Mouse (Mus musculus) layer of hippocampus, adult 6 months (tissue): ENCODE data around the gene Olfr1058. TPM values are rescaled to one million over a fixed set of nuclear protein-coding genes. Genes with fewer than 3 reads are reported as not detected.

Source experiments
- long read RNA-seq, 2 experiments: library from polyadenylated mRNA; unstranded; transcript quantifications; one replicate each; pipeline ENCODE4 v2.0.0; 2019 to 2020
- polyA plus RNA-seq: library from polyadenylated mRNA; unstranded; fragments of <200 nt; fragmentation: Nextera tagmentation; gene quantifications from 2 replicates; pipeline ENCODE4 v1.2.3, GENCODE M21; 2021

Gene Olfr1058
- not detected in 2 replicates for polyA plus RNA-seq
- long read RNA-seq, experiment 1: 0 reads
- long read RNA-seq, experiment 2: 0 reads

DNA sequence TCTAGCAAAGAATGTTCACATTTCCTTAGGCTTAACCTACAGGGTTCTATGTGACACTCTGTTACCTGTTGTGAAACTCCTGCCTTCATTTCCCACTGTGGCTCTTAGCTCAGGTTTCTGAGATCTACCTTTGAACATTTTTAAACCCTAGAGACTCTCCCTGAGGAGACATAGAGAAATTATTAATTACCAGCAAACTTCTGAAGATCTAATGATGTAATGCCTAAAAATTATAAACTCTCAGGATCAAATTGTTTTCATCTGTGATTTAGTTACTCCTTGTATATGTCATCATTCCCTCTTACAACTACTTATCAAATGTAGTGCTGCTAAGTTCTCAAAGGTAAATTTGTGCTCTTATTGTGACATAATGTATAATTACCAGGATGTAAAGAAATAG is at the start of gene Olfr1058:
TSS of gene Olfr1058 (minus strand) at position 101 of the 400 bp plus-strand sequence.

GRCm38 (mm10) chr2:86426649-86427048 is 38.3 kb upstream of the Olfr1058 start, which contains the start of gene Olfr1062:
TSS of gene Olfr1062 (minus strand) at chr2:86426749.

DNA sequence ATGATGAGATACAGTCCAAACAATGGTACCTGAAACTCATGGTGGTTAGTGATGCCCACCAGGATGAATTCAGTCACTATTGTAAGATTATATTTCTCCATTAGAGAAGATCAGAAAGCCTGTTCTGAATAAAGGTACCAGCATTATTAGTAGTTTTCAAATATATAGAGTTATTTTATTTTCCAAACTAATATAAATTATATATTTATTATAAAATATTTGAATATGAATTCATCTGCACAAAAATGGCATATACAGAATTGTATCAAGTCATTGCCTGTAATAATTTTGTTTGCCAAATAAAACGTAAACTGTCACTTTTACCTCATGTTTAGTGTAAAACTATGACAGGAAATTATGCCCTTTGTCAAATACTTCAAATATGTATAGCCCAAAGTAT is 25.6 kb upstream of the Olfr1058 start, which contains the start of gene Olfr1061:
TSS of gene Olfr1061 (minus strand) at position 101 of the 400 bp plus-strand sequence.

DNA sequence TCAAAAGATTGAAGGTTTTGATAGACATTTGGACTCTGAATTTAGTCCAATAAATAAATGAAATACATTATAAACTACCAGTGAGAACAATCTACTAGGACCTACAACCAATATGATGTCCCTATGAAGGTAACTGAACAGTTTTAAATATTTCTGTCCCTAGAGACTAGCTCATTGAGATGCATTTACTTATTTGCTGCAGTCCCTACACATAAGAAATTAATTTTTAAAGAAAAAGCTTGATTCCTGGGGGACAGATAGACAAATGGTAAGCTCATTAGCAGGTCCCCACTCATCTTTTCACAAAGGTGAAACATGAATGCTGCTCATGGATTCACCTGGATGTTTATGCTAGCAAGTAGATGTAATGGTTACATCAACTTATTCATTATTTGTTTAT is 10.1 kb downstream of the Olfr1058 start, which contains the start of gene Olfr1057:
TSS of gene Olfr1057 (minus strand) at position 101 of the 400 bp plus-strand sequence.

DNA sequence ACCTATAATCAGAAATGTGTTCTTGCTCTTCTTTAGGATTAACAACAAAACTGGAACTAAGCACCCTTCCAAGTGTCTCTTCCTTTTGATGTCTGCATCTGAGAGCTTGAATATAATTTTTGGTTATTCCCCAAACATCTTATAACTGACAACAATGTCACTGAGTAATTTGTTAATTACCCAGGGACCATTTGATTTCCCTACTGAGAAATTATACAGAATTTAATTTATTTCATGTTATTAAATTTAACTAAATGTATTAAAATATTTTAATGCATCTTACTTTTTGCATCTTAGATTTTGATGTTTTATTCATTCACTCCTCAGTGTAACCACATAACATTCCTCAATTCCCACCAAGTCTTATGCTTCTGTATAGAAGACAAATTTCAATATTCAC is 26.0 kb downstream of the Olfr1058 start, which contains the start of gene Olfr1056:
TSS of gene Olfr1056 (minus strand) at position 101 of the 400 bp plus-strand sequence.

GRCm38 (mm10) chr2:86350184-86350583 is 38.2 kb downstream of the Olfr1058 start, which contains the start of gene Olfr1055:
TSS of gene Olfr1055 (minus strand) at chr2:86350284.

GRCm38 (mm10) chr2:86335333-86335732 is 53.0 kb downstream of the Olfr1058 start, which contains the start of gene Olfr1054:
TSS of gene Olfr1054 (minus strand) at chr2:86335433.

Other genes starting within 250 kb of the Olfr1058 start
- not detected in 2 replicates for gene Olfr1040, start 241.8 kb downstream of the Olfr1058 start, polyA plus RNA-seq
- gene Olfr1042, start 226.7 kb downstream of the Olfr1058 start, polyA plus RNA-seq: not detected in 2 replicates
- gene Olfr1043, start 221.0 kb downstream of the Olfr1058 start, polyA plus RNA-seq: not detected in 2 replicates
- not detected in 2 replicates for gene Olfr1044, start 210.7 kb downstream of the Olfr1058 start, polyA plus RNA-seq
- not detected in 2 replicates for gene Olfr52, start 202.9 kb downstream of the Olfr1058 start, polyA plus RNA-seq
- gene Olfr1045, start 185.6 kb downstream of the Olfr1058 start, polyA plus RNA-seq: not detected in 2 replicates
- gene Olfr1046, start 169.2 kb downstream of the Olfr1058 start, polyA plus RNA-seq: not detected in 2 replicates
- gene Olfr1047, start 157.2 kb downstream of the Olfr1058 start, polyA plus RNA-seq: not detected in 2 replicates
- gene Olfr1048, start 148.3 kb downstream of the Olfr1058 start, polyA plus RNA-seq: not detected in 2 replicates
- gene Olfr1049, start 130.2 kb downstream of the Olfr1058 start, polyA plus RNA-seq: not detected in 2 replicates
- not detected in 2 replicates for gene Olfr1051, start 109.5 kb downstream of the Olfr1058 start, polyA plus RNA-seq
- not detected in 2 replicates for gene Olfr1052, start 96.1 kb downstream of the Olfr1058 start, polyA plus RNA-seq
- gene Olfr1053, start 73.3 kb downstream of the Olfr1058 start, polyA plus RNA-seq: not detected in 2 replicates
- gene Olfr1054, start 53.1 kb downstream of the Olfr1058 start, polyA plus RNA-seq: not detected in 2 replicates
- gene Olfr1055, start 38.3 kb downstream of the Olfr1058 start, polyA plus RNA-seq: not detected in 2 replicates
- gene Olfr1056, start 26.1 kb downstream of the Olfr1058 start, polyA plus RNA-seq: not detected in 2 replicates
- gene Olfr1057, start 10.2 kb downstream of the Olfr1058 start, polyA plus RNA-seq: not detected in 2 replicates
- gene Olfr1061, start 25.5 kb upstream of the Olfr1058 start, polyA plus RNA-seq: not detected in 2 replicates
- gene Olfr1062, start 38.2 kb upstream of the Olfr1058 start, polyA plus RNA-seq: not detected in 2 replicates
- gene Olfr1065, start 62.0 kb upstream of the Olfr1058 start, polyA plus RNA-seq: not detected in 2 replicates
- not detected in 2 replicates for gene Olfr1066, start 67.7 kb upstream of the Olfr1058 start, polyA plus RNA-seq
- not detected in 2 replicates for gene Olfr228, start 98.8 kb upstream of the Olfr1058 start, polyA plus RNA-seq
- gene Olfr1076, start 119.9 kb upstream of the Olfr1058 start, polyA plus RNA-seq: not detected in 2 replicates
- not detected in 2 replicates for gene Olfr1079, start 153.9 kb upstream of the Olfr1058 start, polyA plus RNA-seq
- gene Olfr1080, start 169.7 kb upstream of the Olfr1058 start, polyA plus RNA-seq: not detected in 2 replicates
- not detected in 2 replicates for gene Olfr1082, start 210.4 kb upstream of the Olfr1058 start, polyA plus RNA-seq